Mouse (Mus musculus) WW6 (cell line): ENCODE results near the gene Kcnj10.
A peak's percentile ranks its signal among the peaks of the same experiment; 100 is the strongest.

Source experiments
- DNase-seq: peaks from one replicate; pipeline ENCODE4 v3.0.0-alpha.2; 2013; ENCODE audit warnings: low read depth, low spot score

Kcnj10 gene

GRCm38 (mm10) chr1:172340729-172341321 is at the start of gene Kcnj10:
Gene Kcnj10, plus strand, starts transcription at chr1:172341210.
- peak; percentile 69 for DNase-seq

GRCm38 (mm10) chr1:172292880-172293279 is 48.1 kb upstream of the Kcnj10 start:
- no peak for DNase-seq

- DNase-seq = no peak
Measured at GRCm38 (mm10) chr1:172293449-172293848, 47.6 kb upstream of the Kcnj10 start.

- no peak for DNase-seq
Measured at GRCm38 (mm10) chr1:172295751-172296197, 45.2 kb upstream of the Kcnj10 start.

GRCm38 (mm10) chr1:172296816-172297510 is 44.0 kb upstream of the Kcnj10 start:
- no peak for DNase-seq

GRCm38 (mm10) chr1:172297611-172298537 is 43.1 kb upstream of the Kcnj10 start, which contains the start of gene Atp1a2:
Gene Atp1a2, minus strand, starts transcription at chr1:172298064.
- DNase-seq = no peak

GRCm38 (mm10) chr1:172299528-172299927 is 41.5 kb upstream of the Kcnj10 start:
- DNase-seq = no peak

GRCm38 (mm10) chr1:172300247-172300646 is 40.8 kb upstream of the Kcnj10 start:
- no peak for DNase-seq

- DNase-seq = no peak
Measured at GRCm38 (mm10) chr1:172301180-172301579, 39.8 kb upstream of the Kcnj10 start.

DNA sequence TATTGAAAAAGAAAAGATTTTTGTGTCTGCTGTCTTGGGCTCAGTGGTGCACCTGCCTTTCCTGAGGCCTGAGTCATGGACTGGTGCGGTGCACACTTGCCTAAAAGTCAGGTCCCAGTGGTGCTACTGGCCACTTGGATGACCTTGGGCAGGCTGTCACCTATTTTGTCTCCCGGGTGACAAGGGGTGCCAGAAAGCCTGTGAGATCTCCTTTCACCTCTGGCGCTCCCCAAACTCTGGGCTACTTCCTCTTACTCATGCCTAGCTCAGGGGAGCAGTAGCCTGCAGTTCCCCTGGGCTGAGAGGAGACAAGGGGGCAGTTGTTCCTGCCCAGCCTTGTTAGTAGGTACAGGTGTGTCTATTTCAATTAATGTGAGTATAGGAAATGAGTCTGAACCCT is 38.7 kb upstream of the Kcnj10 start:
- DNase-seq = no peak

DNA sequence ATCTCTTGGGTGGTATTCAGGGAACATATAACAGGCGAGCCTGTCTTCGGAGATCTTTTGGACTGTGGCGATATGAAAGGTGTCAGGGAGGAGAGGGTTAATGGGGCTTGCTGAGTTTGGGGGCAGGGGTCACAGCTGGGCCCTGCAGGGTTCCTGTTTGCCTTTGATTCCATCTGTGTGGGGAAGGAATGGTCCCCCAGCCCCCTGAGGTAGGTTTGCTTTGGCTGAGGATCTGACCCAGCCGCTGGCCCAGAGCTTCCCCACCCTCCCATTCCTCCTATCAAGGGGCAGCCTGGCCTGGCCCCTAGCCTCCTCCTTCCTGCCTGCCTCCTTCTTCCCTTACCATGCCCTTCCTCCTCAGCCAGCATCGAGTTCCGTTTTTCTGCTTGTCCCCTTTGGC is 38.2 kb upstream of the Kcnj10 start:
- no peak for DNase-seq

DNA sequence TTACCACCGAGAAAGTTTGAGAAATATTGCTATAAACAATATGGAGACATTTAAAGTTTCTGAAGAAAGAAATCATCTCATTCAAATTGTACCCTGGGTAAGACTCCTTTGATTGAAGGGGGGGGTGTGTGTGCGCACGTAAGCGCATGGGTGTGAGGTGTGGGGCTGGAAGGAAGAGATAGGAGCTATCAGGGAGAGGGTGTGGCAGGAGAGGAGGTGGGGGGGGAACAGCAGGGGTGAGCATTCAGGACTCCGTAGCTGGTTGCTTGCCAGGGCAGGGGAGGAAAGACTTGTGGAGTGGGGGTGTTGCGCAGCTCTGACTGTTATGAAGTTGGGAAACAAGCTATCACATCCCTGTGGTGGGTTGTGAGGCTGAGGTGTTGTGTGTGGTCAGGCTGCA is 36.6 kb upstream of the Kcnj10 start:
- no peak for DNase-seq

- DNase-seq = no peak
Measured at GRCm38 (mm10) chr1:172305153-172305552, 35.9 kb upstream of the Kcnj10 start.

- DNase-seq = no peak
Measured at GRCm38 (mm10) chr1:172305635-172306034, 35.4 kb upstream of the Kcnj10 start.

DNA sequence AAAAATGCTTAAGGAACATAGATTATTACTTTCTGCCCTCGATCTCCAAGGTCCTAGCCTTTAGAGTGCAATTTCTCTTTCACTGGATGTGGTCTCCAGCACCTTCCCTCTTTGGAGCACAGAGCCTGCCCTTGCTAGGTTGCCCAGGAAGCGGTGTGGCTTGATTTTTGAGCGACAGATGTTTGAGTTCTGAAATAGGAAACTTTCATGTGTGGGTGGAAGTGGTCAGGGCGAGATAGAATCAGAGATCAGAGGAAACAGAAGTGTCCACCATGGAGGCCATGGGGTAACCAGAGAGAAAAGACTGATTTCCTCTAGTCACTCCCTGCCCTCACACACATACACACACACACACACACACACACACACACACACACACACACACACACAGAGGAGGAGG is 34.8 kb upstream of the Kcnj10 start:
- no peak for DNase-seq

GRCm38 (mm10) chr1:172306885-172307284 is 34.1 kb upstream of the Kcnj10 start:
- DNase-seq = no peak

- no peak for DNase-seq
Measured at GRCm38 (mm10) chr1:172307936-172308335, 33.1 kb upstream of the Kcnj10 start.

DNA sequence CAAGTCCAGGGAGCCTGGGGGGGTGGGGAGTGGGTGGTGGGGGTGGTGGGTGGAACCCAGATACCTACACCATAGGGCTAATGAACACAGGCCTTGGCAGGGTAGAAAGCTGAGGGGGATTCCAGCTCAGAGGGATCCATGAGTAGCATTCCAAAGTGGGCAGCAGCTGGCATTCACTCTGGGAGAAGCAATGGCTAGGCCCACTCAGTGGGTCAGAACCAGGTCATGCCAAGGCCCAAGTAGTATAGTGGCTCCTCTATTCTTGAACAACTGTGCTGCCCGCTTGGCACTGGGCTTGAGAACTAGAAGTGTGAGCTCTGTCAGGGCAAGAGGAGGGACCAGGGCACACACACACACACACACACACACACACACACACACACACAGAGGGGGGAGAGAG is 32.6 kb upstream of the Kcnj10 start:
- DNase-seq = no peak

DNA sequence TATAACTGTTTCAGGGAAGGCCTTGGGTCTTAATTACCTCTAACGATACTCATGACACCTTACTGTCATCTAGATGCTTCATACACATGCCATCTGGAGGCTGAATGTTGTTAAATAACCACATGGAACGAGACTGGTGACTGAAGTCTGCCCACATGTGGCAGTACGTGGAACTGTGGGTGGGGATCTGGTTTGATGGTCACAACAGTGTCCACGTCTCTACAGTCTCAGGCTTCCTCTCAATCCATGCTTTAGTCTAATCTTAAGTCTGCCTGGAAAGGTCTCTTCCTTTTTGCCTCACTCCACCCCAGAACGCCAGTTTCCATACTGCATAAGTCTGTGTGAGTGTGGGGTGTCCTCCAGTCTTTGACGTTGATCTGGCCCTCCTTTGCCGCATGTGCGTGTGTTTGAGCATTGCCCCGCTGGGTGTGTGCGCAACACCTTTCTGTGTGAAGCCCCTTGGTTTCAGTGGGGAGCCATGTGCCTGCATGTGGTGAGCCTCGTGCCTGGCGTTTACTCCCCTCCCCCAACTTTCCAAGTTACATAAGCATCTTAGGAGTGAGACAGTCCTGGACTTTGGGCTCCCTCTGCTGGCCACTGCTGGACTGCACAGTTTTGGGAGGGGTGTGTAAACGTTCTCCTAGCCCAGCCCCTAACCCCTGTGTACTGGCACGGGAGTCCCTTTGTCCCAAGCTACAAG is 31.2 kb upstream of the Kcnj10 start:
- DNase-seq = peak; percentile 81

GRCm38 (mm10) chr1:172311248-172311906 is 29.6 kb upstream of the Kcnj10 start:
- no peak for DNase-seq
